Mouse (Mus musculus): ENCODE results near the gene Gm21887.
"Not testable (repeated sequence)": the region's sequence is repeated elsewhere in the genome, so short reads cannot be mapped to it uniquely, and the experiment has no call there.

DNA sequence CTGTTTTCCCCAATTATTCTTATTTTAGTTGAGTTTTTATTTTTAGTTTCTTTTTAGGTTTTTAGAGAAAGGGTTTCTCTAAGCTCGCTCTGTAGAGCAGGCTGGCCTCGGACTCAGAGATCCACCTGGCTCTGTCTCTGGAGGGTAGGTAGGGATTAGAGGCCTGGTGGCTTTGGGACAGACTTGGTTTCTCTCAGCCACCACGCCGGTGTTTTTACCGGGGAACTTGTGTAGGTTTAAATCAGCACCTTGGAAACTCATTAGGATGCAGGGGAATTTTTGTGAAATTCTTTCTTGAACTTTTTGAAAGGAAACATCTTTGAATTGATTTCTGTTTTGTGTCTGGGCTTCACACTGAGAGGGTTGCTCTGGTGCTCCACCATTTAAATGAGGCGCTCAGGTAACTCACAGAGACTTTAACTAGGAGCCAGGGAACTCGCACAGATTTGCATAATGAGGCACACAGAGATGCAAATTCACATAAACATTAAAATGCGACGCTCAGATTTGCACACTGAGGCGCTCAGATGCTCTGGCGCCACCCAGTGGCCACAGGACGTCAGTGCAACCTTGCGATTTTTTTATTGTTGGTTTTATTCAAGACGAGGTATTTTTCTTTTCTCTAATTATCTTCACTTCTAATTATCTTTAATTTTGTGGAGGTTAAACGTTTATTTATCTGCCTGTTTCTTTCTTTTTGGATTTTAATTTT, 12.4 kb downstream of the Gm21887 start:
- not testable (repeated sequence) for TF ChIP-seq CTCF (IDR thresholded peaks at IDR 0.05; ENCODE audit: insufficient read depth, low read length); POLR2A (IDR thresholded peaks at IDR 0.05; ENCODE audit: borderline replicate concordance, extremely low read depth, low read depth, low read length)
